Mouse (Mus musculus): Measurements from ENCODE around the gene Vmn1r203. TPM values are rescaled to one million over a fixed set of nuclear protein-coding genes. Genes with fewer than 3 reads are reported as not detected.
"Not testable (repeated sequence)": the region's sequence is repeated elsewhere in the genome, so short reads cannot be mapped to it uniquely, and the experiment has no call there.

Gene Vmn1r203
- not detected in 2 replicates for polyA plus RNA-seq (2015; fragmentation: Nextera tagmentation; extraction: Ambion mirVana)

GRCm38 (mm10) chr13:22517814-22518213, at the start of gene Vmn1r203:
TSS of gene Vmn1r203 (plus strand) at chr13:22518114.
- no peaks in the 10 kb centered on the region for H3K36me3 ChIP-seq
- no peak within 1 kb of the TSS for H3K4me3 ChIP-seq (replicated peaks)
- DNase-seq, result no peak
- H3K4me1 ChIP-seq (replicated peaks), result no peaks in the 10 kb centered on the region
- no peak within 1 kb of the TSS for H3K27ac ChIP-seq
- H3K9ac ChIP-seq, result no peak within 1 kb of the TSS
- no peak for ATAC-seq (ENCODE audit: low read depth)
- H3K9me3 ChIP-seq (replicated peaks), result no peaks in the 10 kb centered on the region
- no peak within 1 kb of the TSS for H3K4me2 ChIP-seq
- H3K27me3 ChIP-seq, result no peaks in the 10 kb centered on the region

GRCm38 (mm10) chr13:22471623-22472022, 46.3 kb upstream of the Vmn1r203 start, which contains the start of gene Vmn1r201:
TSS of gene Vmn1r201 (plus strand) at chr13:22471923.
- Histone ChIP-seq H3K9me3 (replicated peaks) (no peaks in the 10 kb centered on the region), H3K27me3 (no peaks in the 10 kb centered on the region), H3K4me2 (no peak within 1 kb of the TSS), H3K4me1 (replicated peaks) (no peaks in the 10 kb centered on the region), H3K9ac (no peak within 1 kb of the TSS), H3K4me3 (replicated peaks) (no peak within 1 kb of the TSS), H3K36me3 (no peaks in the 10 kb centered on the region), H3K27ac (no peak within 1 kb of the TSS)
- 32% methylated on average over 1 of the region's 1 CpGs for WGBS (ENCODE audit: insufficient replicate concordance)
- no peak for DNase-seq
- no peak for ATAC-seq (ENCODE audit: low read depth)

- ATAC-seq (ENCODE audit: low read depth) (no peak), DNase-seq (no peak)
- 61% methylated on average over 3 of the region's 3 CpGs for WGBS (ENCODE audit: insufficient replicate concordance)
- no peaks in the 10 kb centered on the region for H3K36me3 ChIP-seq
- no peak overlapping the region for H3K9ac ChIP-seq
- no peak overlapping the region for H3K27ac ChIP-seq
- H3K4me1 ChIP-seq (replicated peaks), result no peaks in the 10 kb centered on the region
- H3K4me2 ChIP-seq, result no peak overlapping the region
- H3K9me3 ChIP-seq (replicated peaks), result no peaks in the 10 kb centered on the region
- no peak overlapping the region for H3K4me3 ChIP-seq (replicated peaks)
- H3K27me3 ChIP-seq, result no peaks in the 10 kb centered on the region
Observed at GRCm38 (mm10) chr13:22502431-22502830, 15.5 kb upstream of the Vmn1r203 start.

GRCm38 (mm10) chr13:22505281-22505680, 12.6 kb upstream of the Vmn1r203 start, which contains the start of gene Vmn1r202:
TSS of gene Vmn1r202 (minus strand) at chr13:22505381.
- Histone ChIP-seq H3K4me1 (replicated peaks) (no peaks in the 10 kb centered on the region), H3K9me3 (replicated peaks) (no peaks in the 10 kb centered on the region), H3K4me2 (no peak within 1 kb of the TSS), H3K36me3 (no peaks in the 10 kb centered on the region), H3K4me3 (replicated peaks) (no peak within 1 kb of the TSS), H3K9ac (no peak within 1 kb of the TSS), H3K27ac (no peak within 1 kb of the TSS), H3K27me3 (no peaks in the 10 kb centered on the region)
- no peak for DNase-seq
- ATAC-seq (ENCODE audit: low read depth), result no peak

GRCm38 (mm10) chr13:22552898-22553297, 35.0 kb downstream of the Vmn1r203 start, which contains the start of gene Vmn1r204:
TSS of gene Vmn1r204 (plus strand) at chr13:22553198.
- not testable (repeated sequence) for H3K4me1 ChIP-seq (replicated peaks); H3K27me3 ChIP-seq; H3K4me3 ChIP-seq (replicated peaks); H3K36me3 ChIP-seq; ATAC-seq (ENCODE audit: low read depth); H3K9me3 ChIP-seq (replicated peaks); DNase-seq; H3K27ac ChIP-seq; H3K4me2 ChIP-seq; H3K9ac ChIP-seq
- 36% methylated on average over 1 of the region's 1 CpGs for WGBS (ENCODE audit: insufficient replicate concordance)

- H3K9me3 ChIP-seq (replicated peaks); H3K4me2 ChIP-seq; H3K4me1 ChIP-seq (replicated peaks); H3K36me3 ChIP-seq; DNase-seq; H3K9ac ChIP-seq; H3K27ac ChIP-seq; H3K27me3 ChIP-seq; H3K4me3 ChIP-seq (replicated peaks); ATAC-seq (ENCODE audit: low read depth): not testable (repeated sequence)
- 57% methylated on average over 3 of the region's 3 CpGs for WGBS (ENCODE audit: insufficient replicate concordance)
Observed at GRCm38 (mm10) chr13:22574911-22575310, 57.0 kb downstream of the Vmn1r203 start.

Other genes with a start within 250 kb of the Vmn1r203 start
- gene Vmn1r195, start 247.6 kb upstream of the Vmn1r203 start, polyA plus RNA-seq (2015; fragmentation: Nextera tagmentation; extraction: Ambion mirVana), result not detected in 2 replicates
- not detected in 2 replicates for gene Vmn1r196, start 228.2 kb upstream of the Vmn1r203 start, polyA plus RNA-seq (2015; fragmentation: Nextera tagmentation; extraction: Ambion mirVana)
- not detected in 2 replicates for gene Vmn1r197, start 193.5 kb upstream of the Vmn1r203 start, polyA plus RNA-seq (2015; fragmentation: Nextera tagmentation; extraction: Ambion mirVana)
- gene Vmn1r198, start 167.8 kb upstream of the Vmn1r203 start, polyA plus RNA-seq (2015; fragmentation: Nextera tagmentation; extraction: Ambion mirVana), result not detected in 2 replicates
- not detected in 2 replicates for gene Vmn1r199, start 138.3 kb upstream of the Vmn1r203 start, polyA plus RNA-seq (2015; fragmentation: Nextera tagmentation; extraction: Ambion mirVana)
- not detected in 2 replicates for gene Vmn1r200, start 127.7 kb upstream of the Vmn1r203 start, polyA plus RNA-seq (2015; fragmentation: Nextera tagmentation; extraction: Ambion mirVana)
- not detected in 2 replicates for gene Vmn1r201, start 46.2 kb upstream of the Vmn1r203 start, polyA plus RNA-seq (2015; fragmentation: Nextera tagmentation; extraction: Ambion mirVana)
- gene Vmn1r202, start 12.7 kb upstream of the Vmn1r203 start, polyA plus RNA-seq (2015; fragmentation: Nextera tagmentation; extraction: Ambion mirVana), result not detected in 2 replicates
- not detected in 2 replicates for gene Vmn1r204, start 35.1 kb downstream of the Vmn1r203 start, polyA plus RNA-seq (2015; fragmentation: Nextera tagmentation; extraction: Ambion mirVana)
- gene Vmn1r205, start 74.9 kb downstream of the Vmn1r203 start, polyA plus RNA-seq (2015; fragmentation: Nextera tagmentation; extraction: Ambion mirVana), result not detected in 2 replicates
- gene Vmn1r206, start 106.1 kb downstream of the Vmn1r203 start, polyA plus RNA-seq (2015; fragmentation: Nextera tagmentation; extraction: Ambion mirVana), result not detected in 2 replicates
- not detected in 2 replicates for gene Vmn1r207-ps, start 211.5 kb downstream of the Vmn1r203 start, polyA plus RNA-seq (2015; fragmentation: Nextera tagmentation; extraction: Ambion mirVana)